Mouse (Mus musculus): ENCODE results near the gene Zcchc14. TPM values are rescaled to one million over a fixed set of nuclear protein-coding genes. Genes with fewer than 3 reads are reported as not detected.
A peak's percentile ranks its signal among the peaks of the same experiment; 100 is the strongest.

The Zcchc14 gene
- polyA plus RNA-seq (2016; fragmentation: Nextera tagmentation; extraction: Ambion mirVana): 28.3 and 30.5 TPM in 2 replicates

GRCm38 (mm10) chr8:121652774-121653323 is at the start of gene Zcchc14:
Gene Zcchc14 (minus strand): TSS chr8:121652901.
- peaks cover 56% of the 10 kb centered on the region for H3K4me1 ChIP-seq
- H3K27ac ChIP-seq: peak within 1 kb of the TSS; percentile 98
- H3K36me3 ChIP-seq (replicated peaks): 0 out of 2 replicates have a peak, but pooled peaks cover 6% of the 10 kb centered on the region
- no peaks in the 10 kb centered on the region for H3K9me3 ChIP-seq
- H3K27me3 ChIP-seq: no peaks in the 10 kb centered on the region
- H3K4me3 ChIP-seq (replicated peaks): peak within 1 kb of the TSS; percentile 88
- H3K9ac ChIP-seq: peak within 1 kb of the TSS; percentile 92
- ATAC-seq (ENCODE audit: low FRiP score): peak; percentile 98
- H3K4me2 ChIP-seq: peak within 1 kb of the TSS; percentile 99
- whole genome bisulfite sequencing: under 1% methylated on average over 65 of the region's 67 CpGs

GRCm38 (mm10) chr8:121699936-121700335 is 47.2 kb upstream of the Zcchc14 start:
- no peak overlapping the region for H3K4me3 ChIP-seq (replicated peaks)
- no peak overlapping the region for H3K27ac ChIP-seq
- H3K9me3 ChIP-seq: no peaks in the 10 kb centered on the region
- peaks cover 18% of the 10 kb centered on the region for H3K4me1 ChIP-seq
- WGBS: 95% methylated on average over 2 of the region's 2 CpGs
- H3K4me2 ChIP-seq: no peak overlapping the region
- H3K27me3 ChIP-seq: no peaks in the 10 kb centered on the region
- no peaks in the 10 kb centered on the region for H3K36me3 ChIP-seq (replicated peaks)
- H3K9ac ChIP-seq: no peak overlapping the region
- ATAC-seq (ENCODE audit: low FRiP score): no peak

GRCm38 (mm10) chr8:121698615-121699101 is 46.0 kb upstream of the Zcchc14 start:
- Histone ChIP-seq H3K9me3 (no peaks in the 10 kb centered on the region), H3K36me3 (replicated peaks) (no peaks in the 10 kb centered on the region), H3K27ac (peak overlapping the region; percentile 74), H3K4me1 (peaks cover 18% of the 10 kb centered on the region), H3K4me3 (replicated peaks) (no peak overlapping the region), H3K27me3 (no peaks in the 10 kb centered on the region), H3K9ac (0 out of 2 replicates have a peak overlapping the region, but pooled peaks have one; percentile 25), H3K4me2 (peak overlapping the region; percentile 45)
- ATAC-seq (ENCODE audit: low FRiP score): peak; percentile 57
- 7% methylated on average over 9 of the region's 9 CpGs for WGBS

- peak; percentile 69 for ATAC-seq (ENCODE audit: low FRiP score)
- 0% methylated on average over 16 of the region's 17 CpGs for WGBS
- H3K4me3 ChIP-seq (replicated peaks): peak overlapping the region; percentile 2; the same call in 1 of the 2 replicates
These were observed 45.3 kb upstream of the Zcchc14 start for GRCm38 (mm10) chr8:121697735-121698614.

GRCm38 (mm10) chr8:121695585-121696184 is 43.0 kb upstream of the Zcchc14 start:
- Histone ChIP-seq H3K4me2 (no peak overlapping the region), H3K9me3 (no peaks in the 10 kb centered on the region), H3K27ac (no peak overlapping the region), H3K36me3 (replicated peaks) (no peaks in the 10 kb centered on the region), H3K27me3 (no peaks in the 10 kb centered on the region), H3K9ac (no peak overlapping the region), H3K4me3 (replicated peaks) (no peak overlapping the region), H3K4me1 (peaks cover 18% of the 10 kb centered on the region)
- WGBS: 77% methylated on average over 6 of the region's 6 CpGs
- ATAC-seq (ENCODE audit: low FRiP score): no peak

More at GRCm38 (mm10) chr8:121697735-121698614, 45.3 kb upstream of the Zcchc14 start:
- Histone ChIP-seq H3K27ac (peak overlapping the region; percentile 74), H3K36me3 (replicated peaks) (no peaks in the 10 kb centered on the region), H3K9ac (0 out of 2 replicates have a peak overlapping the region, but pooled peaks have one; percentile 25), H3K4me2 (peak overlapping the region; percentile 45), H3K27me3 (no peaks in the 10 kb centered on the region), H3K4me1 (peaks cover 18% of the 10 kb centered on the region), H3K9me3 (no peaks in the 10 kb centered on the region)

GRCm38 (mm10) chr8:121694453-121694852 is 41.8 kb upstream of the Zcchc14 start:
- peaks cover 18% of the 10 kb centered on the region for H3K4me1 ChIP-seq
- no peaks in the 10 kb centered on the region for H3K36me3 ChIP-seq (replicated peaks)
- H3K27me3 ChIP-seq: no peaks in the 10 kb centered on the region
- WGBS: 52% methylated on average over 4 of the region's 4 CpGs
- no peak overlapping the region for H3K4me2 ChIP-seq
- H3K4me3 ChIP-seq (replicated peaks): no peak overlapping the region
- H3K27ac ChIP-seq: no peak overlapping the region
- H3K9me3 ChIP-seq: no peaks in the 10 kb centered on the region
- no peak overlapping the region for H3K9ac ChIP-seq
- no peak for ATAC-seq (ENCODE audit: low FRiP score)

GRCm38 (mm10) chr8:121688496-121688895 is 35.8 kb upstream of the Zcchc14 start:
- Histone ChIP-seq H3K27ac (peak overlapping the region; percentile 68), H3K9ac (no peak overlapping the region), H3K4me2 (no peak overlapping the region), H3K4me1 (peaks cover 18% of the 10 kb centered on the region), H3K27me3 (no peaks in the 10 kb centered on the region), H3K9me3 (no peaks in the 10 kb centered on the region), H3K36me3 (replicated peaks) (no peaks in the 10 kb centered on the region), H3K4me3 (replicated peaks) (no peak overlapping the region)
- WGBS: 43% methylated on average over 5 of the region's 5 CpGs
- ATAC-seq (ENCODE audit: low FRiP score): no peak

- H3K27me3 ChIP-seq: no peaks in the 10 kb centered on the region
- ATAC-seq (ENCODE audit: low FRiP score): peak; percentile 41; the same call in 1 of the 2 replicates
These were observed 34.9 kb upstream of the Zcchc14 start for GRCm38 (mm10) chr8:121687455-121688161.

GRCm38 (mm10) chr8:121685419-121685818 is 32.7 kb upstream of the Zcchc14 start:
- 31% methylated on average over 4 of the region's 4 CpGs for WGBS
- Histone ChIP-seq H3K27me3 (no peaks in the 10 kb centered on the region; the same call in 1 of the 2 replicates), H3K9ac (no peak overlapping the region), H3K4me3 (replicated peaks) (no peak overlapping the region), H3K27ac (no peak overlapping the region), H3K4me1 (peaks cover 18% of the 10 kb centered on the region), H3K36me3 (replicated peaks) (no peaks in the 10 kb centered on the region), H3K9me3 (no peaks in the 10 kb centered on the region), H3K4me2 (no peak overlapping the region)
- ATAC-seq (ENCODE audit: low FRiP score): no peak

More at GRCm38 (mm10) chr8:121687455-121688161, 34.9 kb upstream of the Zcchc14 start:
- Histone ChIP-seq H3K4me3 (replicated peaks) (no peak overlapping the region), H3K36me3 (replicated peaks) (no peaks in the 10 kb centered on the region), H3K4me1 (peaks cover 18% of the 10 kb centered on the region), H3K9me3 (no peaks in the 10 kb centered on the region), H3K27ac (peak overlapping the region; percentile 68), H3K9ac (no peak overlapping the region), H3K4me2 (no peak overlapping the region)
- WGBS: 59% methylated on average over 14 of the region's 14 CpGs

GRCm38 (mm10) chr8:121683083-121683832 is 30.6 kb upstream of the Zcchc14 start:
- no peak for ATAC-seq (ENCODE audit: low FRiP score)
- WGBS: 83% methylated on average over 10 of the region's 10 CpGs
- H3K36me3 ChIP-seq (replicated peaks): no peaks in the 10 kb centered on the region

GRCm38 (mm10) chr8:121681457-121681856 is 28.8 kb upstream of the Zcchc14 start:
- H3K9ac ChIP-seq: no peak overlapping the region
- ATAC-seq (ENCODE audit: low FRiP score): no peak
- H3K4me3 ChIP-seq (replicated peaks): no peak overlapping the region
- H3K4me1 ChIP-seq: no peaks in the 10 kb centered on the region
- no peak overlapping the region for H3K4me2 ChIP-seq
- 61% methylated on average over 10 of the region's 10 CpGs for WGBS
- H3K36me3 ChIP-seq (replicated peaks): no peaks in the 10 kb centered on the region
- H3K9me3 ChIP-seq: no peaks in the 10 kb centered on the region
- H3K27me3 ChIP-seq: peaks cover 3% of the 10 kb centered on the region; the same call in 1 of the 2 replicates
- H3K27ac ChIP-seq: no peak overlapping the region

More at GRCm38 (mm10) chr8:121683083-121683832, 30.6 kb upstream of the Zcchc14 start:
- Histone ChIP-seq H3K4me1 (peaks cover 11% of the 10 kb centered on the region), H3K4me3 (replicated peaks) (no peak overlapping the region), H3K9me3 (no peaks in the 10 kb centered on the region), H3K27ac (no peak overlapping the region), H3K4me2 (no peak overlapping the region), H3K9ac (no peak overlapping the region), H3K27me3 (peaks cover 3% of the 10 kb centered on the region; the same call in 1 of the 2 replicates)
